Mouse (Mus musculus): ENCODE measurements at regions not wholly inside any gene's neighbourhood (a gene's known extent, or its start where the extent isn't known, plus 50 kb on each side); places are given as distances from the start of the nearest gene placed in this dataset.

GRCm38 (mm10) chr13:97439216-97439979, 198.5 kb downstream of the Enc1 start:
- 20% methylated on average over 16 of the region's 16 CpGs for WGBS
- DNase-seq (ENCODE audit: low spot score) (no peak), ATAC-seq (ENCODE audit: low FRiP score, low read depth) (no peak)
- Histone ChIP-seq H3K27me3 (ENCODE audit: control insufficient read depth, insufficient read depth, low read length) (no peaks in the 10 kb centered on the region), H3K4me3 (replicated peaks; ENCODE audit: low read length) (no peak overlapping the region), H3K36me3 (ENCODE audit: control insufficient read depth, insufficient read depth, low read length) (no peaks in the 10 kb centered on the region), H3K4me1 (ENCODE audit: control insufficient read depth, insufficient read depth, low read length) (peaks cover 57% of the 10 kb centered on the region), H3K9me3 (ENCODE audit: control insufficient read depth, low read length) (no peaks in the 10 kb centered on the region), H3K9ac (ENCODE audit: low read depth, low read length, severe bottlenecking) (no peak overlapping the region; the same call in 1 of the 2 replicates), H3K27ac (replicated peaks; ENCODE audit: low read depth, low read length) (no peak overlapping the region), H3K4me2 (replicated peaks; ENCODE audit: low read depth, low read length, severe bottlenecking) (peak overlapping the region; percentile 17; the same call in 1 of the 2 replicates)
- TF ChIP-seq POLR2A (IDR thresholded peaks at IDR 0.05; ENCODE audit: borderline replicate concordance, extremely low read depth, insufficient read depth, insufficient read length), result no peak

DNA sequence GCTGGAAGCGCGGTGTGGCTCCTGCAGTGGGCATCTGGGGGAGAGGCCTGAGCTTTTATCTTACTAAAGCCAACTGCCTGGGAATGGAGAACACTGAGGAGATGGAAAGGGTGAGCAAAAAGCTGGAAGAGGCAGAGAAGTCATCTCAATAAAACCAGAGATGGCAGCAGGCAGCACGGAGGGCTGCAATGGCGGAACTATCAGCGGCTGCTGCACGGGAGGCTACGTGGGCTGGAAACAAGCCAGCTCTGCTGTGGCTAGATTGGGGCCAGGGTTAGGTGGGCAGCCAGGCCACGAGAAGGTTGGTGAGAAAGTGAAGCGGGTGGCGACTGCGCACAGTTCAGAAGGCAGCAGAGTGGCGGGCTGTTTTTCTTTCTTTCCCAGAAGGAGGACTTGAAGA, 197.8 kb downstream of the Enc1 start:
- DNase-seq (ENCODE audit: low spot score) (no peak), ATAC-seq (ENCODE audit: low FRiP score, low read depth) (no peak)
- WGBS, result 42% methylated on average over 12 of the region's 12 CpGs
- H3K27me3 ChIP-seq (ENCODE audit: control insufficient read depth, insufficient read depth, low read length), result no peaks in the 10 kb centered on the region
- 0 out of 2 replicates have a peak overlapping the region, but pooled peaks have one; percentile 17 for H3K4me2 ChIP-seq (replicated peaks; ENCODE audit: low read depth, low read length, severe bottlenecking)
- H3K36me3 ChIP-seq (ENCODE audit: control insufficient read depth, insufficient read depth, low read length), result no peaks in the 10 kb centered on the region
- H3K9ac ChIP-seq (ENCODE audit: low read depth, low read length, severe bottlenecking), result no peak overlapping the region; the same call in 1 of the 2 replicates
- no peak overlapping the region for H3K27ac ChIP-seq (replicated peaks; ENCODE audit: low read depth, low read length)
- H3K4me3 ChIP-seq (replicated peaks; ENCODE audit: low read length), result no peak overlapping the region
- peaks cover 57% of the 10 kb centered on the region for H3K4me1 ChIP-seq (ENCODE audit: control insufficient read depth, insufficient read depth, low read length)
- H3K9me3 ChIP-seq (ENCODE audit: control insufficient read depth, low read length), result no peaks in the 10 kb centered on the region
- TF ChIP-seq POLR2A (IDR thresholded peaks at IDR 0.05; ENCODE audit: borderline replicate concordance, extremely low read depth, insufficient read depth, insufficient read length), result no peak

GRCm38 (mm10) chr13:97438277-97438676, 197.4 kb downstream of the Enc1 start:
- no peak for DNase-seq (ENCODE audit: low spot score)
- 99% methylated on average over 3 of the region's 3 CpGs for WGBS
- no peaks in the 10 kb centered on the region for H3K27me3 ChIP-seq (ENCODE audit: control insufficient read depth, insufficient read depth, low read length)
- no peaks in the 10 kb centered on the region for H3K36me3 ChIP-seq (ENCODE audit: control insufficient read depth, insufficient read depth, low read length)
- H3K27ac ChIP-seq (replicated peaks; ENCODE audit: low read depth, low read length), result no peak overlapping the region
- no peak overlapping the region for H3K4me3 ChIP-seq (replicated peaks; ENCODE audit: low read length)
- no peak overlapping the region for H3K9ac ChIP-seq (ENCODE audit: low read depth, low read length, severe bottlenecking)
- ATAC-seq (ENCODE audit: low FRiP score, low read depth), result no peak
- TF ChIP-seq POLR2A (IDR thresholded peaks at IDR 0.05; ENCODE audit: borderline replicate concordance, extremely low read depth, insufficient read depth, insufficient read length), result no peak
- peaks cover 57% of the 10 kb centered on the region for H3K4me1 ChIP-seq (ENCODE audit: control insufficient read depth, insufficient read depth, low read length)
- H3K4me2 ChIP-seq (replicated peaks; ENCODE audit: low read depth, low read length, severe bottlenecking), result no peak overlapping the region
- no peaks in the 10 kb centered on the region for H3K9me3 ChIP-seq (ENCODE audit: control insufficient read depth, low read length)

GRCm38 (mm10) chr13:97436719-97437350, 195.9 kb downstream of the Enc1 start:
- H3K36me3 ChIP-seq (ENCODE audit: control insufficient read depth, insufficient read depth, low read length), result no peaks in the 10 kb centered on the region
- no peaks in the 10 kb centered on the region for H3K9me3 ChIP-seq (ENCODE audit: control insufficient read depth, low read length)
- H3K4me1 ChIP-seq (ENCODE audit: control insufficient read depth, insufficient read depth, low read length), result peaks cover 46% of the 10 kb centered on the region
- DNase-seq (ENCODE audit: low spot score) (no peak), ATAC-seq (ENCODE audit: low FRiP score, low read depth) (no peak)
- no peak for TF ChIP-seq POLR2A (IDR thresholded peaks at IDR 0.05; ENCODE audit: borderline replicate concordance, extremely low read depth, insufficient read depth, insufficient read length)
- peak overlapping the region; percentile 79; the same call in 1 of the 2 replicates for H3K4me2 ChIP-seq (replicated peaks; ENCODE audit: low read depth, low read length, severe bottlenecking)
- H3K9ac ChIP-seq (ENCODE audit: low read depth, low read length, severe bottlenecking), result no peak overlapping the region
- H3K4me3 ChIP-seq (replicated peaks; ENCODE audit: low read length), result no peak overlapping the region
- 28% methylated on average over 5 of the region's 5 CpGs for WGBS
- no peaks in the 10 kb centered on the region for H3K27me3 ChIP-seq (ENCODE audit: control insufficient read depth, insufficient read depth, low read length)
- no peak overlapping the region for H3K27ac ChIP-seq (replicated peaks; ENCODE audit: low read depth, low read length)

GRCm38 (mm10) chr13:97435865-97436718, 195.2 kb downstream of the Enc1 start:
- Histone ChIP-seq H3K4me3 (replicated peaks; ENCODE audit: low read length) (peak overlapping the region; percentile 38), H3K27ac (replicated peaks; ENCODE audit: low read depth, low read length) (no peak overlapping the region), H3K4me1 (ENCODE audit: control insufficient read depth, insufficient read depth, low read length) (peaks cover 39% of the 10 kb centered on the region), H3K9me3 (ENCODE audit: control insufficient read depth, low read length) (no peaks in the 10 kb centered on the region), H3K9ac (ENCODE audit: low read depth, low read length, severe bottlenecking) (peak overlapping the region; percentile 47), H3K27me3 (ENCODE audit: control insufficient read depth, insufficient read depth, low read length) (no peaks in the 10 kb centered on the region), H3K4me2 (replicated peaks; ENCODE audit: low read depth, low read length, severe bottlenecking) (peak overlapping the region; percentile 79), H3K36me3 (ENCODE audit: control insufficient read depth, insufficient read depth, low read length) (no peaks in the 10 kb centered on the region)
- DNase-seq (ENCODE audit: low spot score) (no peak), ATAC-seq (ENCODE audit: low FRiP score, low read depth) (peak; percentile 58; the same call in 1 of the 2 replicates)
- 9% methylated on average over 24 of the region's 24 CpGs for WGBS
- no peak for TF ChIP-seq POLR2A (IDR thresholded peaks at IDR 0.05; ENCODE audit: borderline replicate concordance, extremely low read depth, insufficient read depth, insufficient read length)
